Comparison of ENCODE assay signal across 22 mouse cellular contexts in genomic region chr11:106512006-106512390, GRCm38 (mm10). TPM values are rescaled to one million over a fixed set of nuclear protein-coding genes. Genes with fewer than 3 reads are reported as not detected.
DNase-seq lines count a peak whose midpoint lies in the region; ATAC-seq and TF ChIP-seq lines count a peak whose summit lies in the region.
"Had no signal": no experiment of that assay in that cellular context is flagged by ENCODE, and none has a peak within 500 bp of the region (broad histone marks: within the 10 kb centered on the region; RNA-seq: fewer than 3 reads in every experiment).

No protein-coding gene starts in this region.

- peaks cover 25% of the 10 kb centered on the region for H3K4me1 ChIP-seq in liver, adult 2 months (ENCODE audit: control insufficient read depth, insufficient read depth, low read length)
- peaks cover 20% of the 10 kb centered on the region for H3K4me1 ChIP-seq in liver, embryonic 11.5 days (replicated peaks; ENCODE audit: control insufficient read depth, insufficient read depth, low read length)
- H3K4me1 ChIP-seq in liver, postnatal 0 days (ENCODE audit: insufficient read depth) = peaks cover 12% of the 10 kb centered on the region
- H3K4me1 ChIP-seq: embryonic facial prominence, embryonic 15.5 days had no signal

- WGBS in liver, adult 2 months = 27% methylated on average over 7 of the region's 7 CpGs
- WGBS in liver, embryonic 11.5 days = 87% methylated on average over 7 of the region's 7 CpGs
- WGBS in liver, postnatal 0 days (ENCODE audit: insufficient replicate concordance) = 78% methylated on average over 7 of the region's 7 CpGs

- H3K9me3 ChIP-seq in liver, embryonic 11.5 days (ENCODE audit: control insufficient read depth, low read length) = peaks cover 3% of the 10 kb centered on the region; the same call in 1 of the 2 replicates
- no peaks in the 10 kb centered on the region for H3K9me3 ChIP-seq in liver, postnatal 0 days (ENCODE audit: low read length)
- H3K9me3 ChIP-seq: embryonic facial prominence, embryonic 13.5 days; embryonic facial prominence, embryonic 15.5 days; forebrain, embryonic 10.5 days; forebrain, embryonic 12.5 days had no signal

- H3K4me3 ChIP-seq in liver, adult 2 months (ENCODE audit: insufficient read depth, low read depth, low read length) = no peak overlapping the region
- H3K4me3 ChIP-seq in liver, embryonic 11.5 days (ENCODE audit: low read depth, low read length) = no peak overlapping the region
- H3K4me3 ChIP-seq in liver, postnatal 0 days (ENCODE audit: low read depth, low read length) = no peak overlapping the region
- H3K4me3 ChIP-seq: embryonic facial prominence, embryonic 13.5 days; embryonic facial prominence, embryonic 15.5 days; erythroblast, embryonic 14.5 days; forebrain, embryonic 10.5 days; forebrain, embryonic 12.5 days had no signal

- H3K36me3 ChIP-seq in liver, adult 2 months (ENCODE audit: control insufficient read depth, insufficient read depth, low read length) = peaks cover 10% of the 10 kb centered on the region; the same call in 1 of the 2 replicates
- H3K36me3 ChIP-seq in liver, embryonic 11.5 days (ENCODE audit: control insufficient read depth, insufficient read depth, low read length) = peaks cover 2% of the 10 kb centered on the region
- H3K36me3 ChIP-seq in liver, postnatal 0 days (replicated peaks; ENCODE audit: insufficient read depth, low read length) = peaks cover 32% of the 10 kb centered on the region

- H3K4me2 ChIP-seq in liver, embryonic 11.5 days = no peak overlapping the region
- H3K4me2 ChIP-seq in liver, postnatal 0 days (ENCODE audit: low read depth, low read length) = no peak overlapping the region
- H3K4me2 ChIP-seq: embryonic facial prominence, embryonic 13.5 days; embryonic facial prominence, embryonic 15.5 days; forebrain, embryonic 12.5 days had no signal

- DNase-seq in adrenal gland, postnatal 36 days = peak; percentile 22 to 28
- no peak for DNase-seq in adrenal gland, adult 8-10 months
- peak; percentile 98 for DNase-seq in liver, adult 2 months (ENCODE audit: extremely low read depth, low read depth, low spot score)
- DNase-seq in liver, embryonic 11.5 days (ENCODE audit: low spot score) = no peak
- DNase-seq in liver, postnatal 0 days = no peak
- DNase-seq in neural tube, embryonic 10.5 days (ENCODE audit: extremely low spot score, low spot score) = no peak
- DNase-seq: adrenal gland, postnatal 10 days; adrenal gland, postnatal 25 days; cerebellum, adult 11 months; cerebellum, adult 18-20 months; cerebellum, adult 8-10 months; cerebellum, adult 9-11 months; cerebellum, postnatal 14 days; cerebellum, postnatal 36 days; embryo, embryonic 11 days had no signal

- no peak for TF ChIP-seq EP300 in liver, postnatal 0 days (IDR thresholded peaks at IDR 0.05; ENCODE audit: low read depth)

- peaks cover 4% of the 10 kb centered on the region; the same call in 1 of the 2 replicates for H3K79me2 ChIP-seq in liver, adult 2 months (ENCODE audit: control insufficient read depth, insufficient read depth, low read length)

- no peak for TF ChIP-seq POLR2A in liver, adult 2 months (IDR thresholded peaks at IDR 0.05; ENCODE audit: extremely low read depth, insufficient read depth, low read length)

- no peaks in the 10 kb centered on the region for H3K27me3 ChIP-seq in liver, adult 2 months (ENCODE audit: control insufficient read depth, insufficient read depth, low read length)
- H3K27me3 ChIP-seq in liver, embryonic 11.5 days (replicated peaks; ENCODE audit: control insufficient read depth, insufficient read depth, low read length) = no peaks in the 10 kb centered on the region
- H3K27me3 ChIP-seq in liver, postnatal 0 days (ENCODE audit: insufficient read depth, low read length) = no peaks in the 10 kb centered on the region
- H3K27me3 ChIP-seq: embryonic facial prominence, embryonic 13.5 days; embryonic facial prominence, embryonic 15.5 days; forebrain, embryonic 12.5 days had no signal

- no peak for TF ChIP-seq CTCF in liver, adult 2 months (IDR thresholded peaks at IDR 0.05; ENCODE audit: low read depth, low read length)
- TF ChIP-seq CTCF in liver, postnatal 0 days (IDR thresholded peaks at IDR 0.05; ENCODE audit: low read depth) = no peak

- H3K27ac ChIP-seq in liver, adult 2 months (replicated peaks; ENCODE audit: insufficient read depth, low read depth, low read length) = peak overlapping the region; percentile 93
- no peak overlapping the region for H3K27ac ChIP-seq in liver, embryonic 11.5 days (ENCODE audit: low read depth, low read length)
- 0 out of 2 replicates have a peak overlapping the region, but pooled peaks have one; percentile 16 for H3K27ac ChIP-seq in liver, postnatal 0 days (ENCODE audit: low read depth)
- H3K27ac ChIP-seq: embryonic facial prominence, embryonic 13.5 days; embryonic facial prominence, embryonic 15.5 days; forebrain, embryonic 10.5 days; forebrain, embryonic 12.5 days had no signal

- no peak for ATAC-seq in liver, embryonic 11.5 days (replicated peaks; ENCODE audit: low FRiP score)
- no peak for ATAC-seq in liver, postnatal 0 days
- ATAC-seq: forebrain, embryonic 14.5 days; forebrain, embryonic 16.5 days had no signal

- no peak overlapping the region for H3K9ac ChIP-seq in liver, adult 2 months (ENCODE audit: low read depth, low read length)
- no peak overlapping the region for H3K9ac ChIP-seq in liver, embryonic 11.5 days (ENCODE audit: low read depth, low read length)
- H3K9ac ChIP-seq in liver, postnatal 0 days (replicated peaks) = no peak overlapping the region
- H3K9ac ChIP-seq: embryonic facial prominence, embryonic 13.5 days; embryonic facial prominence, embryonic 15.5 days; forebrain, embryonic 12.5 days had no signal

RNA-seq across cellular contexts. Expression of gene Ern1, which starts 24.3 kb away (rescaled TPM):
- 100 to 1,000 TPM; 121 to 160 TPM for total RNA-seq in adrenal gland, postnatal 36 days (2021)
- total RNA-seq in adrenal gland, adult 8-10 months (2022) = 100 to 1,000 TPM; 171 to 211 (median 198) TPM
- 18.2 and 24.1 TPM in 2 replicates for total RNA-seq in liver, adult 2 months (2014; rRNA removed)
- 36.3 and 52.8 TPM in 2 replicates for polyA plus RNA-seq in liver, adult 2 months (2012; rRNA removed)
- 6.3 and 7.5 TPM in 2 replicates for polyA plus RNA-seq in liver, embryonic 11.5 days (2014; fragmentation: Nextera tagmentation; extraction: Ambion mirVana)
- polyA plus RNA-seq in liver, postnatal 0 days (2015; fragmentation: Nextera tagmentation; extraction: Ambion mirVana) = 1.9 and 2.9 TPM in 2 replicates

Comparison
In these comparisons a context has a peak if more than half of its experiments do, and no peak if none do; other contexts are left out.
1. DNase-seq: peak in adrenal gland, postnatal 36 days (2 of 2) and liver, adult 2 months (single experiment); none in adrenal gland, adult 8-10 months (single experiment), liver, embryonic 11.5 days (single experiment), liver, postnatal 0 days (single experiment) and neural tube, embryonic 10.5 days (single experiment).